Mouse (Mus musculus): Measurements from ENCODE around the gene Ebf1.
A peak's percentile ranks its signal among the peaks of the same experiment; 100 is the strongest.

Gene Ebf1

GRCm38 (mm10) chr11:44975151-44975550, 358.0 kb downstream of the Ebf1 start:
- DNase-seq, result no peak

DNA sequence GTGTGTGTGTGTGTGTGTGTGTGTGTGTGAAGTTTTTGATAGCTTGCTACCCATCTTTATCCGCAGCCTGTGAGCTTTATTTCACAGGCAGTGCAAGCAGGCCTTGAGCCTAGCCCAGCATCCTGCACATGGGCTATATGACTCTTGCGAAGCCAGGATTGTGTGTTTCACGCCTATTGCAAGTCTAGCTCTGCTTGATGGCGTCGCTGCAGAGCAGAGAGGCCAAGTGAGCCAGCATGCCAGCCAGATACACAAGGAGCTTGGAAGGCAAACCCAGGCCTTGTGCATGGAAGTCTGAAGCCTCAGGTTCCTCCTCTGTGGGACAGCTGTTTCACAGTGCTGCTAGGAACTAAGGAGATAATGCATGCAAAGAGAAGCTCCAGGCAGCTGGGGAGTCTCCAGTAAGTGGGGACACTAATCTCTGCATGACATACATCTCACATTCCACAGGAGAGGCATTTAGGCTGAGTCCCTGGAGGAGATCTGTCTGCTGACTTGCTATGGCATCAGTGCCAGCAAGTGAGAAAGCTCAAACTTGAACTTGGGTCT, 359.2 kb downstream of the Ebf1 start:
- DNase-seq, result peak; percentile 31 to 51

- DNase-seq, result no peak
These were observed 360.8 kb downstream of the Ebf1 start for GRCm38 (mm10) chr11:44977921-44978397.

DNA sequence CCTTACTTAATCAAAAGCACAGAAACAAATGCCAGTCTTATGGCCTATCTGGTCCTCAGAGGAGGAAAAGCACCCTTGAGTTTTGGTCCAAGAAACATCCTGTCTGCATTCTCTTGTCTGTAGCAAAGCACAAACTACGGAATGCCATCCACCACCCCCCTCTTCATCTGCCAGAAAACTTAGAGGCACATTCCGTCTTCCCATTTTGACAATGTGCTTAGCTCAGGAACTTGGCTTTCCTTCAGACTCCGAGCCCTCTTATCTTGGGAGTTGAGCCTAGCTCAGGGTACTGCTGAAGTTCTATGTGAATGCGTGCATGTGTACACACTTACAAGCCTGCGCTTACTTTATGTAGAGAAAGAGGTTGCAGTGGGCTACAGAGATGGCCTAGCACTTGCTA, 362.3 kb downstream of the Ebf1 start:
- DNase-seq, result no peak

DNA sequence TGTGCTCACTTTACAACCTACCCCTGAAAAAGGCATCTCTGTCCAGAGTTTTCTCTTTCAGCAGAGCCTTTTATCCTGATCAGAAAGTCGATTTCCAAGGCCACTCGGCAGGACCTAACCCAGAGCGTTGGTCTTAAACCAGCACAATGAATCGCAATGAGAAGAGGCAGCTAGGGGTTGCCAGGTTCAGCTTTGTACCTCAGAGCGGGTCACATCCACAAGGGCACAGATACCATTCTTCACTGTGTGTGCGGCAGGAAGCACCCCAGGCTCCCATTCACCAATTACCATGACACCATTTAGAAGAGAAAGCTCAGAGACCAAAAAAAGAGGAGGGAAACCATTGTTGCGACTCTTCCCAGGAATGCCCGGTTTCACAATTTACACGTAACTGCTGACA, 365.1 kb downstream of the Ebf1 start:
- no peak for DNase-seq

DNA sequence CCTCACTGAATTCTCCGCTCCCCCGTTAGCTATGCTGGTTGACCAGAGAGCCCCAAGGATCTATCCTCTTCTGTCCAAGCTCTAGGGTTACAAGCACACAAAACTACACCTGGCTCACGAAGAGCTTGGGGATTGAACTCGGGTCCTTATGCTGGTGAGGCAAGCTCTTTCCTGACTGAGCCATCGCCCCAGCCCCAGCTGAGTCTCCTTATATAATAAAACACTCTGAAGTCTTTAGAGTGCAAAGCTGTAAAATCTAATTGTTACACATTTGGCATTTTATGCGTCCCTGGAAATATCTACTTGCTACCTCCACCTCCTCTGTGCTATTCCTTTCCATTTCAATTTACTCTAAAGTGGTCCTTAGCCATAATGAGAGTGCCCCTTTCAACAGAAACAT, 366.8 kb downstream of the Ebf1 start:
- no peak for DNase-seq

DNA sequence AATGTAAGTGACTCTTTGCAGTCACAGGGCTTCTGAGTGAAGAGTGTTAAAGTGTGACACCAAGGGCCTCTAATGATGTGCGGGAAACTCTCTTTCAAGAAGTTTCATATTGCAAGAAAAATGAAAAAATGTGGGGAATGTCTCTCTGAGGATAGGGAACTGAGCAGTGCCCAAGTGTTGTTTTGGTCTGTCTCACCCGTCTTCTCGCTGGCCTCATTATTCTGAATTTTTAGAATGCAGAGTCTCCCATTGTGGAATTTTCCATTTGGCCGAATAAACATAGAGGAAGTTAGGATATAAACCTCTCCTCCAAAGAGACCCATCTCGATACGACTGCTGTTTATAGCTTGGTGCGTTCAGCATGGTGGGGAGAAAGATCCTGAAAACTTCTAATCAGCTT, 367.3 kb downstream of the Ebf1 start:
- no peak for DNase-seq

DNA sequence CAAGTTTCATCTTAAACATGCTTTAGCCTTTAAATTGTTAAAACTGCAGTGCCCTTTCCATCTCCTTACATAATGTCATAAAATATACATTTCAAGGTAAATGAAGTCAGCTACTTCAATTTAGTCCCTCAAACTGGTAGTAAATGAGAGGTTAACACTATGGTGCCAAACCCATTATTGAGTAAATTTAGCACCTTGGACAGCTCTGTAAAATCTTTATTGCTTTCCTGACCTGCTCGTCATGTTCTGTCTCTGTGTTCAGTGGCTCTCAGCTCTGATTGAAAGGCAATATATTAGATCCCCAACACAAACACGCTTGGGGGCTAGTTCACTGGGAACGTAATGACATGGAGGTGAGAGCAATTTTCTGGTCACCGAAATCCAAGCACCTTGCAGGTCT, 370.7 kb downstream of the Ebf1 start:
- no peak for DNase-seq

DNA sequence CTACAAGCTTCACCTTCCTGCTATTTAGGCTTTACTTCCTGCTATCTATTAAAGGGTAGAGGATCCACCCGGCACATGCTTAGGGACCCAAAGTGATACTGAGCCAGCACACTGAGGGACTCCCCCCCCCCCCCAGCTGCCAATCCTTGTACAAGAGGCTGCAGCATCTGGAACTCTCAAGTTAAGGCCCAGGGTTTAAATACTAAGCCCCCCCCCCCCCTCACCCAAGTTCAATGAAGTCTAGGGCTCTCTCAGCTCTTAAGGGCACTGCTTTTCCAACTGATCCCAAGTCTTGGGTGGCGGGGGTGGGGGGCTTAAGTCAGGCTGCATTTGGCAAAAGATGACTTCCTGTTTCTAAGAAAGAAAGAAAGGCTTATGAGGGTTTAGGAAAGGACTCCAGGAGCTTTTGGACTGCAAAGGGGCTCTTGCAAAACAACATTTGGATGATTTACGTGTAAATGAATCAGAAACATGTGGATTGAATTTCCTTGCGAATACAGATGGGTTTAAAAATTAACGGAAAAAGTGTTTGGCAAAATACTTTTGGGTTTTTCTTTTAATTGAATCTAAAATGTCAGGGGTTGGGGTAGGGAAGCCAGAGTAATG, 385.7 kb downstream of the Ebf1 start:
- DNase-seq, result no peak

DNA sequence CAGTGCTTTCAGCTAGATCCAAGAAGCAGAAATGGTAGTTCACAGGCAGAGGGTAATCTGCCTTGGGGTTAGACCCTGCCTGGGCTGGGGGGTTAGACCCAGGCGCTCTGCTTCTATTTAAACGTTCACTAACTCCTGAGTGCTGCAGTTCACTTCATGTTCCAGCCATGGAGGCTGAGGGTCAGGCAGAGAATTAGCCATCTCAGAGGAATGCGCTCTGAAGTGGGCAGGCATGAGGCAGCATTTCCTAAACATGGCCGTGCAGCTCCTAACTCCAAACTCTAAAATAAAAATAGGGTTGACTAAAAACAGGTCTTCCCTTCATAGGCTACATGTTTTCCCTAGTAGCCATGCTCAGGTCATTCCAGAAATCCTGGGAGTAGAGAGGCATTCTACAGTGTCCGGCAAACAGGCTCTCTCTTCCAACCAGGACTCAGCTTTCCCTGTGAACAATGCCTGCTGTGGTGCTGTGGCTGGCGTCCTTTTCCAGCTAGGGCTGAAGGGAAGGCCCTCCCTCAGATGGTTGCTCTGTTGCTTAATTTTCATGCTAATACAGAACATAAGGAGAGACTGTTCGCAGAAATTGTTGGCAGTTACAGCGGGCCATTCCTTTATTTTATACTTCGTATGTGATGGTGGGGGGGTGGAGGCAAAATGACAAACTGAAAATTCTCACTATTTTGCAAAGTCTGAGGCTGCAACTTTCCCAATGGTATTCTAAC, 386.8 kb downstream of the Ebf1 start:
- DNase-seq, result no peak

DNA sequence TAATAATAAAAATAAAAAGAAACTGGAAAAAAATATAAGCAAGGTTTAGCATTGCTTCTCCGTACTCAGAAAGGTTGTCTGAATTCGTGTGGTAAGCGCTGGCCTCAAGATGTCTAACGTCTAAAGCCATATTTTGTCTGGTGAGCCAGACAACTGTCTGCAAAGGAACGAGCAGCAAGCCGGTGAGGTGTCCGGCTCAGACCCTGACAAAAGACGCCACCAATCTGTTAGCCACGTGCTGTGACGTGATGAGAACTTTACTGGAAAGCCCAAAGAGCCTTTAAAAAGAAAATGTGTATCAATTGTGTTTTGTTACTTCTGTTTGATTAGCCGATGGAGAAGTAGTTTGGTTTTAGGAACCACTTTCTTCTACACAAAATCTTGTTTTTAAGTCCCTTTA, 390.2 kb downstream of the Ebf1 start:
- no peak for DNase-seq

GRCm38 (mm10) chr11:45008078-45008477, 391.0 kb downstream of the Ebf1 start:
- DNase-seq, result peak; percentile 92 to 94

DNA sequence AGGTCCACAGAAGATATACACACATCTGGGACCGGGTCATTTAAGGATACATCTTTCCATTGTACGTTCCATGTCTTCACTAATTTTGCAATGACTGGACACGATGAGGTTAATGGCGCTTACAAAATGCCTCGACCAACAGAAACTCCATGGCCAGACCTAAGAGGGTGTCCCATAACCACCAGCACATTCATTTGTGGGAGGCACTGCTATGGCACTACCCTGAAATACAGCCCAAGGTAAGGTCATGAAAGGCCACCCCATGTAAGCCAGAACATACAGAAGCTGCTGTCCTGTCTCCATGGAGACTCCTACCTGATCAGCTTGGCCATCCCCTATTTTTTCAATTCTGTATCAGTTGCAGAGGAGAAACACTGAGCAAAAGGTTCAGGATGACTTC, 391.6 kb downstream of the Ebf1 start:
- no peak for DNase-seq

DNA sequence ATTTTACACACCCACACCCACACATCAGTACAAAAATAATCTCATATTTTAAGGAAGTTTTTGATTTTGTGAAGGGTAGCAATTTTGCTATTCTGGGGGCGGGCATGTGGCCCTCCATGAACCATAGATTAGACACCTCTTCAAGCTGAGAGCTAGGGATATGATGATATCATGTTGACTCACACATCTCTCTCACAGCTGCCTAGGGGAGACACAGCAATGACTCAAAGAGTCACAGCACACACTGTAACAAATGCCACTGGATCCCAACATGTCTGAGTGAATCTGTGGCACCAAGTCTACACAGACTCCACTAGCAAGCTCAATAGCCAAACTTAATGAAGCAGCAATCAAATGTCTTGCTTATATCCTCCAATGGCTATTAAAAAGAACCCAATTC, 395.0 kb downstream of the Ebf1 start:
- DNase-seq, result no peak

GRCm38 (mm10) chr11:45017493-45017892, 400.4 kb downstream of the Ebf1 start:
- DNase-seq, result peak in 1 of 2 experiments; percentile 26

DNA sequence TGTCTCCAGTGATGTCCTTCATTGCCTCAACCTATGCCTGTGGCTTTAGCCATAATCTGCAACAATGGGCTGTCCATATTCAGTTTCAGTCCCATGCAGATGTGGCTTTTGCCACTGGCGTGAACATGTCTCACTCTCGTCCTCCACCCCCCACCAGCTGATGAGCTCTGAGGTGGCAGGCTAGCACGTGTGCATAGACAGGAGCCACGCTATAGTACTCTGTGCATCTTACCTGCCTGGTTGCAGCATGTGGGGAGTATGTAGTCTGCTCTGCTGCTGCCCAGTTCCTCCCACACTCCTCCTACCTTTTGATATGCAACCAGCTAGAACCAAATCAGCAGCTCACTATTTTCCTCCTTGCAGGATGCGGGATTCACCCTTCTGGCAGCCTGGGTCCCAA, 408.9 kb downstream of the Ebf1 start:
- DNase-seq, result no peak

GRCm38 (mm10) chr11:45026674-45027073, 409.6 kb downstream of the Ebf1 start:
- peak; percentile 31 to 45 for DNase-seq

DNA sequence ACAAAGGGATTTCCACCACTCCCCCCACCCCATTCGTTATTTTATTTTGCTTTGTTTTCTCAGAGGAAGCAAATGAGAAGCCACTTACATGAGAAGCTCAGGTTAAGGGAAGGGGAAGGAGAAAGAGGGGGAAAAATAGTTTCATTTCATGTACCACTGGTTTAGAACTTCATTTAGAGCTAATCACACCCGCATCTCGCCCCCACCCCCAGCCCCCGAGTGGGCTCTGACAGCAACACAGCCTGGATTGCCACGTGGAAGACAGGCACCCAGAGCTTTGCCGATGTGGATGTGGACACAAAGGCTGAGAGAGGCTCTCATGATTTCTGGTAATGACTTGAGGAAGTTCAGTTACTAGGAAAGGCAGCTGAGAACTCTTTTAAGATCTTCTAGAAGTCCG, 410.0 kb downstream of the Ebf1 start:
- peak in 1 of 2 experiments; percentile 15 for DNase-seq

- DNase-seq, result no peak
These were observed 438.9 kb downstream of the Ebf1 start for GRCm38 (mm10) chr11:45055744-45056610.
